Mouse (Mus musculus) heart, embryonic 16.5 days (tissue): ENCODE measurements around the gene Clspn. TPM values are rescaled to one million over a fixed set of nuclear protein-coding genes. Genes with fewer than 3 reads are reported as not detected.

Experiments
- ATAC-seq: fragments of 200-750 bp; cut with Nextera tagmentation; replicated peaks from 2 replicates; pipeline ENCODE4 v1.8.0; 2017; ENCODE audit warnings: moderate number of reproducible peaks; ENCODE audit not compliant: insufficient read depth, low FRiP score; ENCODE audit errors: extremely low read depth
- H3K27ac ChIP-seq: fragments of 300-500 bp; sonication (generic); 2 replicates; pipeline ENCODE4 v1.5.1; 2014; ENCODE audit warnings: mild to moderate bottlenecking, low read length, control low read depth, moderate library complexity
- H3K27me3 ChIP-seq: fragments of 300-500 bp; sonication (generic); 2 replicates; pipeline ENCODE4 v1.6.1; 2014; ENCODE audit warnings: low read length, mixed read lengths; ENCODE audit not compliant: control insufficient read depth, insufficient read depth
- H3K36me3 ChIP-seq: fragments of 300-500 bp; sonication (generic); 2 replicates; pipeline ENCODE4 v1.6.1; 2014; ENCODE audit not compliant: control insufficient read depth, insufficient read depth
- H3K4me1 ChIP-seq: fragments of 300-500 bp; sonication (generic); 2 replicates; pipeline ENCODE4 v1.6.1; 2014; ENCODE audit warnings: low read length, mixed read lengths; ENCODE audit not compliant: control insufficient read depth, insufficient read depth
- H3K4me2 ChIP-seq: fragments of 300-500 bp; sonication (generic); 2 replicates; pipeline ENCODE4 v1.6.1; 2014; ENCODE audit warnings: low read depth, mild to moderate bottlenecking, control low read depth, low read length
- H3K4me3 ChIP-seq: fragments of 300-500 bp; sonication (generic); 2 replicates; pipeline ENCODE4 v1.5.1; 2014; ENCODE audit warnings: mild to moderate bottlenecking, control low read depth, low read length
- H3K9ac ChIP-seq: fragments of 300-500 bp; sonication (generic); 2 replicates; pipeline ENCODE4 v1.6.1; 2014; ENCODE audit warnings: low read length, control low read depth
- H3K9me3 ChIP-seq: fragments of 300-500 bp; sonication (generic); replicated peaks from 2 replicates; pipeline ENCODE4 v1.6.1; 2016; ENCODE audit warnings: low read length; ENCODE audit not compliant: control insufficient read depth
- WGBS: fragments of 180-500 bp; shearing (Covaris S2); extraction: QIAGEN DNeasy Blood & Tissue Kit; methylation state at CpG from one replicate; pipeline ENCODE4 v1.1.7; 2014; 5-methylcytosine and 5-hydroxymethylcytosine counted together
- microRNA-seq: library from miRNA; unstranded; fragments of <30 nt; microRNA quantifications from one replicate; pipeline ENCODE4, GENCODE M21; 2017
- polyA plus RNA-seq: library from polyadenylated mRNA; unstranded; fragments of >200 nt; fragmentation: Nextera tagmentation; extraction: Ambion mirVana; gene quantifications from 2 replicates; pipeline ENCODE4 v1.2.1, GENCODE M21; 2015

Gene Clspn
- polyA plus RNA-seq, 1 experiment from 2014 or later: 22.5 TPM

GRCm38 (mm10) chr4:126636330-126636729, 79.6 kb downstream of the Clspn start:
- no peaks in the 10 kb centered on the region for H3K9me3 ChIP-seq
- no peaks in the 10 kb centered on the region for H3K4me1 ChIP-seq
- H3K27ac ChIP-seq: no peak overlapping the region
- no peaks in the 10 kb centered on the region for H3K36me3 ChIP-seq
- no peak for ATAC-seq
- H3K27me3 ChIP-seq: peaks cover 13% of the 10 kb centered on the region
- 27% methylated on average over 11 of the region's 11 CpGs for WGBS
- no peak overlapping the region; the same call in 1 of the 2 replicates for H3K9ac ChIP-seq
- H3K4me3 ChIP-seq: no peak overlapping the region
- no peak overlapping the region for H3K4me2 ChIP-seq

- H3K4me3 ChIP-seq: no peak overlapping the region
- H3K36me3 ChIP-seq: no peaks in the 10 kb centered on the region
- H3K9me3 ChIP-seq: no peaks in the 10 kb centered on the region
- H3K4me2 ChIP-seq: no peak overlapping the region
- no peak for ATAC-seq
- no peak overlapping the region for H3K27ac ChIP-seq
- H3K27me3 ChIP-seq: peaks cover 15% of the 10 kb centered on the region
- H3K9ac ChIP-seq: no peak overlapping the region
- 57% methylated on average over 4 of the region's 4 CpGs for WGBS
- H3K4me1 ChIP-seq: no peaks in the 10 kb centered on the region
These were observed 80.7 kb downstream of the Clspn start for GRCm38 (mm10) chr4:126637446-126637845.

GRCm38 (mm10) chr4:126639339-126639738, 82.6 kb downstream of the Clspn start:
- Histone ChIP-seq H3K9me3 (no peaks in the 10 kb centered on the region), H3K4me1 (no peaks in the 10 kb centered on the region), H3K36me3 (no peaks in the 10 kb centered on the region), H3K4me2 (no peak overlapping the region), H3K27me3 (peaks cover 15% of the 10 kb centered on the region), H3K27ac (no peak overlapping the region), H3K4me3 (no peak overlapping the region), H3K9ac (no peak overlapping the region)
- ATAC-seq: no peak
- WGBS: 48% methylated on average over 7 of the region's 7 CpGs

GRCm38 (mm10) chr4:126641901-126642300, 85.2 kb downstream of the Clspn start:
- WGBS: 35% methylated on average over 9 of the region's 9 CpGs
- Histone ChIP-seq H3K27ac (no peak overlapping the region), H3K36me3 (no peaks in the 10 kb centered on the region), H3K27me3 (peaks cover 7% of the 10 kb centered on the region; the same call in 1 of the 2 replicates), H3K9me3 (no peaks in the 10 kb centered on the region), H3K4me3 (no peak overlapping the region), H3K4me2 (no peak overlapping the region), H3K9ac (no peak overlapping the region), H3K4me1 (no peaks in the 10 kb centered on the region)
- ATAC-seq: no peak

Small RNAs within 50 kb of the gene (microRNA-seq; reads per million reads assigned to microRNA genes)
- not detected for gene Mir7119

Other genes starting within 250 kb of the Clspn start
- 38.6 and 41.1 TPM in 2 replicates for gene Adprhl2, start 235.2 kb upstream of the Clspn start, polyA plus RNA-seq
- gene Tekt2, start 231.2 kb upstream of the Clspn start, polyA plus RNA-seq: 2.3 and 2.7 TPM in 2 replicates
- gene Ago3, start 127.4 kb upstream of the Clspn start, polyA plus RNA-seq: 11.4 and 13.4 TPM in 2 replicates
- 2.1 and 2.3 TPM in 2 replicates for gene Ago1, start 88.4 kb upstream of the Clspn start, polyA plus RNA-seq
- gene Ago4, start 23.5 kb upstream of the Clspn start, polyA plus RNA-seq: 0.97 and 1.1 TPM in 2 replicates
- gene 5730409E04Rik, start 52.9 kb downstream of the Clspn start, polyA plus RNA-seq: 1.5 and 1.6 TPM in 2 replicates
- gene Psmb2, start 120.7 kb downstream of the Clspn start, polyA plus RNA-seq: 405 and 421 TPM in 2 replicates
- gene Tfap2e, start 179.3 kb downstream of the Clspn start, polyA plus RNA-seq: not detected in 2 replicates
- gene Ncdn, start 196.5 kb downstream of the Clspn start, polyA plus RNA-seq: 22.4 and 23.3 TPM in 2 replicates
- gene AU040320, start 196.6 kb downstream of the Clspn start, polyA plus RNA-seq: 21.1 and 22.0 TPM in 2 replicates